Mouse (Mus musculus) cerebellum, postnatal 36 days (tissue): Measurements from ENCODE around the gene Eva1b.

Experiments
- DNase-seq, 2 experiments: peaks; one replicate each; pipeline ENCODE4 v3.0.0; 2021 to 2022; ENCODE audit warnings: mixed read lengths in 2 of 2

Gene Eva1b

GRCm38 (mm10) chr4:126120506-126120905 lies 27.0 kb upstream of the Eva1b start:
- peak; percentile 47 to 55 for DNase-seq

GRCm38 (mm10) chr4:126123309-126124040 lies 24.1 kb upstream of the Eva1b start:
- peak; percentile 41 to 49 for DNase-seq

- DNase-seq = no peak
Observed at GRCm38 (mm10) chr4:126130502-126130901, 17.0 kb upstream of the Eva1b start.

DNA sequence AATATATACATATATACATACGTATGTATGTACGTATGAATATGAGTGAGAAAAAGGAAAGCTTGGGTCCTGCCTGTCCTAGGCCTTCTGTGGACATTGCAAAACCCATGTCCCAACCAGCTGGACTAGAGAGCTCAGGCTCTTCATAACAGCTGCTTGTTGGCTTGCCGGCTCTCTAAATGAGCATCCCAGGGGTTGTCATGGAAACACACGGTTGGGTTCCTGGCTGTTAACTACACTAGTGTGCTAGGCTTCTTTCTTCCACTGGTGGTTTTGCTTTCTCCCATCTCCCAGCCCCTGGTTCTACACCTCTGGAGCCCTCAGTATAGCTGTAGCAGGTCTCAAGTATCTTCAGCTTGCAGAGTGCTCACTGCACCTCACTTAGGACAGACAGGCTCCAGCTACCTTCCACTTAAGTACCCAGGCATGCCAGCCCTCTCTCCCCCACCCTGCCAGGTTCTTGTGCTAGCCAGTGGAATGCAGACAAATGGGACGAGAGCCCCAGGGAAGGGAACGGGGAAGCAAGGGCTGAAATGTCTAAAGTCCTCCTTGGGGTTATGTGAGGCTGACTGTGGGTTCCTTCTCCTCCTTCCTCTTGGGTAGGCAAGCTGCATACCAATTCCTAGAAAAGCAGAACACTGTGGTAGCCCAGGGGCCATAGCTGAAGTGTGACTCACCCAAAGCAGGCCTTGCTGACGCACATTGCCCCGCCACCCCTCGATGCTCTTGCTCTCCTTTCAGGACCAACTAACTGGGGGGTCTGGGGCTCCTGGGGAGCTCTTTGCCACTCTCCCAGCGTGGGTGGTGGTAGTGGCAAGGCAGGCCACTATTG lies 16.0 kb upstream of the Eva1b start:
- DNase-seq = no peak

DNA sequence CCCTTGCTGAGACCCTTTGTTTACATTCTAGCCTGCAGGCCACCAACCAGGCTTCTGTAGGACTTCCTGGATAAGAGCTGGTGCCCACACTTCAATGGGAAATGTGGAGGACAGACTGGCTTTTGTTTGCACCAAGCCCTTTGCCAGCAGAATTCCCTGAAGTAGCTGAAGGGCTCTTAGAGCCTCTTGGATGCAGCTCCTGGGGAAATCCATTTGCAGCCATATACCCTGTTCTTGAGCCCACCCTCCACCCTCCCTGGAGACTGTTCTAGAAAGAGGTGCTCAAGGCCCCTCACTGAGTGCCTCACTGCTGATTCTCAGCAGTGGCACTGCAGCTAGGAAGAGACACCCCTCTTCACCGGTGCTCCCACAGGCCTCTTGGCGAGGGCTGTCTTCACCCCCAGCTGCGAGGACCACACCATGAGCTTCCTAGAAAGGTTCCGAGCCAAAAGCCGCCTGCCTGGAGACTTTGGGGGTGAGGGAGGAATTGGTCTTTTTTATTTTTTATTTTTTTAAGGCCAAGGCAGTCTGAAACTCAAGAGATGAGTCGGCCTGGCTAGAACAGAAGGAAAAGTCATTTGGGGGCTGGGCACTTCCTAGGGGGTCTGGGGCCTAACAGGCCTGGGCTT lies 14.8 kb upstream of the Eva1b start:
- DNase-seq = no peak

DNA sequence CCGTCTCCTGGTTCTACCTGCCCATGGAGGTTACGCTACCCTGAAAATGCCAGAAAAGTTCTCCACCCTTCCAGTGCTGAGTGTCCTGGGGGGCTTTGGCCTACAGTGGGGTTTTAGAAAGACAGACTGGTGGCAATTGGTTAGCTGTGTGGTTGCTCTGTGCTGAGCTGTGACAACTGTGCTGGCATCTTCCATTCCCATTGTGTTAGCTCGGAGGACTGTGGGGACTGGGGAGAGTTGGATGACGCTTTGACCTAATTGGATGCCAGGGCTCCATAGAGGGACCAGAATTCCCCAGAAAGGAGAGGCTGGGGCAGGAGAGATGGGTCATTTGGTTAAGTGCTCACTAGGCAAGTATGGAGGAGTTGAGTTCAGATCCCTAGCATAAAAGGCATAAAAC lies 13.3 kb upstream of the Eva1b start:
- no peak for DNase-seq

- peak in 1 of 2 experiments; percentile 45 for DNase-seq
Observed at GRCm38 (mm10) chr4:126134639-126135038, 12.9 kb upstream of the Eva1b start.

DNA sequence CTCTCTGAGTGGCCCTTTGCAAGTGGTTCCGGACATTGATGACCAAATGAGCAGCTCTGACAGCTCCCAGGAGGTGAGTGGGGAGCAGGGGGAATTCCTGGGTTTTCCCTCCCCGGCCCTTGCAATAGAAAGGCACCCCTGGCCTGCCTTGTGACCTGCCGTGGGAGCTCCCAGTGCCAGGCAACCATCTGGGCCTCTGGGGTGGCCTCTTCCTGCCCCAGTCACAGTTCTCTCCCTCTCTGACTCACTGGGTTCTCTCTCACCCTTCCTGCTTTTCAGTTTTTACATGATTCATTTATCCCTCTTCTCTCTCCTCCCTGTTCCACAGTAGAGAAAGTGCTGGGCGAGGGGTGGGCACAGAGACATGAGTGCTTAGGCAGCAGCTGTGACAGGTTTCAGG lies 9.8 kb upstream of the Eva1b start:
- no peak for DNase-seq

DNA sequence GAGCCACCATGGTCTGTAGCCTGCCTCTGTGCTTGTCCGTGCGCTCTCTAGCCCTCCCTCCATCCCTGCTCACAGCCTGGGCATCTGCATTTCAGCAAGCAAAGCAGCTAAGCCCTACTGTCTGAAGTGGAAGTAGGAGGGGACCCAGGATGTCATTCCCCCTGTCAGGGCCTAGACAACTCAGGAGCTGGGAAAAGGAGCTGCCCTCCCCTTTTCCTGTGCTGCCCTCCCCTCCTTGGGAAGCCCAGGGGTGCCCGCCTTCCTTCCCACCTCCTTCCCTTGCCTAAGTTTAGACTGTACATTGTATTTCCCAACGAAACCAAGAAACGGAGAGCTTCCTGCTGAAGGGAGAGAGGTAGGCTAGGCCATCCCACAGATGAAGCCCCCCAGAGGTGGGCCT lies 6.5 kb upstream of the Eva1b start:
- DNase-seq = no peak

DNA sequence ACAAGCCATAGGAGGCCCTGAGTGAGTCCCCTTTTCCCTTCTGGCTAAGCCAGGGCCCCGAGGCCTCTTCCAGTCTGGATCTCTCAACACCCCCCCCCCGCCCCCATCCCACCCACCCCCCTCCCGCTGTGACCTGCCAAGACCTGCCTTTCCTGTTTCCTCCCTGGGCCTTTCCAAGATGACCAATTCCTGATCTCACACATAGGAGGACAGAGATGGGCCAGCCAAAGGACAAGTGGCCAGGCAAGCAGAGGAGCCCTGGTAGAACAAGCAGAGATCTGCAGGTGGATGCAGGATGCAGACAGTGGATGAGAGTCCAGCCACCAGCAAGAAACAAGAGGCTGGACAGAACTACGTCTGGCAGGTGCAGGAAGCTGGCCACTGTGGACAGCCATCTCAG lies 2.1 kb upstream of the Eva1b start:
- DNase-seq = no peak

DNA sequence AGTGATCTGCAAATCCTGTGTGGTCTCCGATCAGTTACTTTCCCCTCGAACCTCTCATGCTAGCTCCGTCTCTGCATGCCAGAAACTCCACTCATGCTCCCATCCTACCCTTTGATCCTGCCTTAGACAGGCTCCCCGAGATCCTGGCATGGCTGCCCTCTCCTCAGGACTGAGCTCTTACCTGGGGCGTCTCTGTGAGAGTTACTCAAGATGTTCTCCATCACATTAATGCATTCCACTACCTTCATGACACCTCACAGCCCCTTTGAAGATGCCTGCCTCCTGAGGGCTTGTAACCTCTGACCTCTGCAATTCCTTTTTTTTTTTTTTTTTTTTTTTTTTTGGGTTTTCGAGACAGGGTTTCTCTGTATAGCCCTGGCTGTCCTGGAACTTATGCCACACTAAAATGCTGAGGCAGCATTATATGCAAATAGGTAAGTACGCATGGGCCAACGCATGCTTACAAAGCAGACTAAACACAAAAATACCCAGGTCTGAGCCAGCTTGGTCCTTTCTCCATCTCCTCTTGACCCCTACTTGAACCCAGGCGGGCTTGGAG lies 491 bp upstream of the Eva1b start:
- DNase-seq = no peak

- DNase-seq = no peak
Observed at GRCm38 (mm10) chr4:126148161-126148961, 817 bp downstream of the Eva1b start.

DNA sequence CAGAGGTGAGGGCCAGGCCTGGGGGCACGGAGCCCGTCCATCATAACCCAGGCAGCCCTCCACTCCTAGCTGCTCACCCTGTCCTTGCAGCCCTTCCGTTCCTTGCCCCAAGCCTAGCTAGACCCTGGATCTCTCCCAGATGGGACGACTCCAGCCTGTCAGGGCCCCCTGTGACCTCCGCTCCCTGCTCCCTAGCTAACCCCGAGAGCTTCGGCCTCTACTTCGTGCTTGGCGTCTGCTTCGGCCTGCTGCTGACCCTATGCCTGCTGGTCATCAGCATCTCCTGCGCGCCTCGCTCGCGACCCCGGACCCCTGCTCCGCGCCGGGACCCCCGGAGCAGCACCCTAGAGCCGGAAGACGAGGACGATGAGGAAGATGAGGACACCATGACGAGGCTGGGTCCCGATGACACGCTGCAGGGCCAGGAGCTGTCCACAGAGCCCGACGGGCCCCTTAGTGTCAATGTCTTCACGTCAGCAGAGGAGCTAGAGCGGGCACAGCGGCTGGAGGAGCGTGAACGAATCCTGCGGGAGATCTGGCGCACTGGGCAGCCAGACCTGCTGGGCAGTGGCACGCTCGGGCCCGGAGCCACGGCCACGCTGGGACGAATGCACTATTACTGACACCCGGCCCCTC lies 1.6 kb downstream of the Eva1b start:
- no peak for DNase-seq

GRCm38 (mm10) chr4:126149798-126150197 lies 2.3 kb downstream of the Eva1b start:
- no peak for DNase-seq

- DNase-seq = no peak
Observed at GRCm38 (mm10) chr4:126150297-126150948, 2.9 kb downstream of the Eva1b start.

DNA sequence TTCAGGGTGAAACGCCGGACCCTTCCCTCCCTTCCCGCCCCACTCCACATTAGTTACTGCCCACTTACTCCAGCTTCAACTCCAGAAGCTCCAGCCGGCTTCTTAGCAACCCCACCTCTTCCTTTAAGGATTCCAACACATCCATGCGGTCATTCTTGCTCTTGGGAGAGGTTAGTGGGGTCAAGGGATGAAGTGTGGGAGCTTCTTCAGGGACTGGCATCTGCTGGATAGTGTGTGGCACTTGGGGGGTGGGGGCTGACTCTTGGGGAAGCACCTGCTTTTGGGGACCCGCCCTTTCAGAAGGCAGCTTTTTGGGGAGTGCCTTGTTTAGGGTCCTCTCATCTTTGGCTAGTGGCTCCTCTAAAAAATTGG lies 3.4 kb downstream of the Eva1b start:
- DNase-seq = no peak

- DNase-seq = no peak
Observed at GRCm38 (mm10) chr4:126151701-126152440, 4.3 kb downstream of the Eva1b start.

DNA sequence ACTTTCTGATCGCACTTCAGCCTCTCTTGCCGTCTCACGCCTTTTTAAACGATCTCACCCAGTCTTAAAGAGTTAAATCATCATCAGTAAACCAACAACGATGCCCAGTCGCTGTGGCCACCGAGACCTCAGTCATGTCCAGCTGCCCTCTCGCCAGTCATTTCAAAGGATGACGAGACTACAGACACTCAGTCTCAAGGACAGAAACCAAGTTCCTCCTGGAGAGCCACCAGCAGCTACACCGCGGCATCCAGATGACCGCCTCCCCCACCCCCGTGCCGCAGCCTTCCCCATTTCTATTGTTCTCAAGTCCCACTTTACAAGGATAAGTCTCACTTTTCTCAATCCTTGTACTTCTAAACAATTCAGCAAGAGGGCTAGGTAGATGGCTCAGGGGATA lies 5.3 kb downstream of the Eva1b start:
- no peak for DNase-seq

- DNase-seq = no peak
Observed at GRCm38 (mm10) chr4:126155183-126155582, 7.6 kb downstream of the Eva1b start.

- no peak for DNase-seq
Observed at GRCm38 (mm10) chr4:126155869-126156268, 8.3 kb downstream of the Eva1b start.

GRCm38 (mm10) chr4:126156617-126157016 lies 9.1 kb downstream of the Eva1b start:
- no peak for DNase-seq
